In the genomic region with DNA sequence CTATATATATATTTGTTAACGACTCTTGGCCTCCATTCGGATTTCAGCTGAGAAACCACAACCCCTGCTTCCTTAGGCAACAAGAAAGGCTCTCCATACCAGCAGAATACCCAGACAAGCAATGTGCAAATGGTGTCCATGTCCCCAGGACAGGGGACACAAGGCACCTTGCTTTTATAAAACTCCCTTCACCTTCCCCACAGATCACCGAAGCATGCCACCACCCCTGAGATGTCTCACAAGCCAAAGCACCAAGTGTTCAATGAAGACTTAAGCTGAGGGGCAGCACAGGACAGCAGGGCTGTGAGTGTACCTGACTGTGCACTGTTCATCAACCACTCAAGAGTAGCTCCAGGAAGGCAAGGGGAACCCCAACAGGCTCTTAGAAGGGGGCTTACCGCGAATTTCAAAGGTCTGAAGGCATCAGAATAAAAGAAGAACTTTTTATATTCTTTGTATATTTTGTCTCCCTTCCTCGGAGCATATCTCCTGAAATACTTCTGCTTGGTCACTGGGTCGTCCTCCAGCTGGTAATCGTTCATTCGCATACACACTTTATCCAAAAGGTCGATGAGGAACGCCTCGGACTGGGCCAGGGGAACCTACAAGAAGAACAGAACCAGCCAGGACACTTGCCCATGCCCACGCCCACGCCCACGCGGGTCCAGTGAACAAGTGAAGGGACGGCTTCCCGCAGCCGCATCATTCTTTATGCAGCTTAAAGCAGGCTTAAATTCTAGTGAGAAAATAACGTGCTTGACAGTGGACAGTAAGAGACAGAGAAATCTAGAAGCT, we compare ENCODE assay signal across 9 mouse cellular contexts. TPM values are rescaled to one million over a fixed set of nuclear protein-coding genes. Genes with fewer than 3 reads are reported as not detected.
A peak's percentile ranks its signal among the peaks of the same experiment; 100 is the strongest.
DNase-seq lines count a peak whose midpoint lies in the region; ATAC-seq and TF ChIP-seq lines count a peak whose summit lies in the region.
"Had no signal": no experiment of that assay in that cellular context is flagged by ENCODE, and none has a peak within 500 bp of the region (broad histone marks: within the 10 kb centered on the region; RNA-seq: fewer than 3 reads in every experiment).

No protein-coding gene starts in this region.

- TF ChIP-seq CTCF in stomach, postnatal 0 days (IDR thresholded peaks at IDR 0.05; ENCODE audit: low read depth) = no peak

- no peak for TF ChIP-seq EP300 in stomach, postnatal 0 days (optimal IDR thresholded peaks at IDR 0.05)

- no peak for ATAC-seq in stomach, embryonic 15.5 days (ENCODE audit: insufficient read depth, low FRiP score, low read depth)
- no peak for ATAC-seq in stomach, postnatal 0 days (ENCODE audit: low FRiP score, low TSS enrichment)
- no peak for ATAC-seq in forebrain, embryonic 14.5 days
- ATAC-seq: inflammation-experienced regulatory T-cells, adult 6 months had no signal

- H3K4me2 ChIP-seq in stomach, embryonic 15.5 days = peak overlapping the region; percentile 59; the same call in 1 of the 2 replicates
- no peak overlapping the region for H3K4me2 ChIP-seq in stomach, postnatal 0 days (replicated peaks; ENCODE audit: low read depth)
- peak overlapping the region; percentile 61 for H3K4me2 ChIP-seq in forebrain, embryonic 14.5 days (ENCODE audit: low read length)

- peaks cover 63% of the 10 kb centered on the region for H3K27me3 ChIP-seq in stomach, embryonic 15.5 days (replicated peaks)
- peaks cover 18% of the 10 kb centered on the region for H3K27me3 ChIP-seq in stomach, postnatal 0 days (ENCODE audit: control insufficient read depth, insufficient read depth, low read length)
- peaks cover 88% of the 10 kb centered on the region for H3K27me3 ChIP-seq in forebrain, embryonic 14.5 days (replicated peaks; ENCODE audit: control insufficient read depth, insufficient read depth, low read length)
- H3K27me3 ChIP-seq in midbrain, embryonic 10.5 days (ENCODE audit: low read depth, poor library complexity, severe bottlenecking) = peaks cover 98% of the 10 kb centered on the region

- intact Hi-C loops in left cerebral cortex, postnatal 10 days (cut with DNase I) = loop anchor here (5.0 kb wide), 1 partner anchor 37 kb away; no protein-coding TSS in a partner anchor

- H3K9ac ChIP-seq in stomach, embryonic 15.5 days = no peak overlapping the region
- no peak overlapping the region for H3K9ac ChIP-seq in stomach, postnatal 0 days (ENCODE audit: low read length)
- H3K9ac ChIP-seq in forebrain, embryonic 14.5 days (ENCODE audit: low read length) = no peak overlapping the region

- WGBS in stomach, embryonic 15.5 days = 11% methylated on average over 20 of the region's 20 CpGs
- WGBS in stomach, postnatal 0 days = 11% methylated on average over 20 of the region's 20 CpGs
- 10% methylated on average over 20 of the region's 20 CpGs for WGBS in forebrain, embryonic 14.5 days
- WGBS in midbrain, embryonic 10.5 days = 11% methylated on average over 20 of the region's 20 CpGs

- H3K4me1 ChIP-seq in stomach, embryonic 15.5 days = peaks cover 4% of the 10 kb centered on the region; the same call in 1 of the 2 replicates
- H3K4me1 ChIP-seq in stomach, postnatal 0 days (replicated peaks; ENCODE audit: control insufficient read depth, insufficient read depth) = no peaks in the 10 kb centered on the region
- H3K4me1 ChIP-seq in forebrain, embryonic 14.5 days (ENCODE audit: control insufficient read depth, insufficient read depth, low read length) = 0 out of 2 replicates have a peak, but pooled peaks cover 8% of the 10 kb centered on the region
- H3K4me1 ChIP-seq in midbrain, embryonic 10.5 days = peaks cover 63% of the 10 kb centered on the region

- no peak for DNase-seq in stomach, postnatal 0 days (ENCODE audit: low spot score)
- DNase-seq in forebrain, embryonic 14.5 days (ENCODE audit: low spot score) = no peak
- peak; percentile 39 for DNase-seq in midbrain, embryonic 10.5 days (ENCODE audit: low spot score)
- no peak for DNase-seq in testis, postnatal 14 days (ENCODE audit: low spot score)
- no peak for DNase-seq in adrenal gland, postnatal 10 days
- no peak for DNase-seq in left cerebral cortex, postnatal 10 days (ENCODE audit: extremely low spot score in 1 of 2, low spot score in 2 of 2)
- DNase-seq: lung, postnatal 14 days had no signal

- no peaks in the 10 kb centered on the region for H3K36me3 ChIP-seq in stomach, embryonic 15.5 days
- no peaks in the 10 kb centered on the region for H3K36me3 ChIP-seq in stomach, postnatal 0 days (ENCODE audit: control insufficient read depth, insufficient read depth, low read length)
- no peaks in the 10 kb centered on the region for H3K36me3 ChIP-seq in forebrain, embryonic 14.5 days (ENCODE audit: control insufficient read depth, insufficient read depth, low read length)
- peaks cover 12% of the 10 kb centered on the region for H3K36me3 ChIP-seq in midbrain, embryonic 10.5 days

- no peaks in the 10 kb centered on the region for H3K9me3 ChIP-seq in stomach, embryonic 15.5 days
- no peaks in the 10 kb centered on the region for H3K9me3 ChIP-seq in stomach, postnatal 0 days (ENCODE audit: control insufficient read depth, low read length)
- no peaks in the 10 kb centered on the region for H3K9me3 ChIP-seq in forebrain, embryonic 14.5 days (replicated peaks; ENCODE audit: control insufficient read depth, low read length)
- no peaks in the 10 kb centered on the region for H3K9me3 ChIP-seq in midbrain, embryonic 10.5 days (replicated peaks)

- H3K4me3 ChIP-seq in stomach, embryonic 15.5 days (replicated peaks) = no peak overlapping the region
- H3K4me3 ChIP-seq in stomach, postnatal 0 days (ENCODE audit: low read depth, low read length) = no peak overlapping the region
- H3K4me3 ChIP-seq in forebrain, embryonic 14.5 days (ENCODE audit: low read depth, low read length) = peak overlapping the region; percentile 33; the same call in 1 of the 2 replicates
- peak overlapping the region; percentile 63 for H3K4me3 ChIP-seq in midbrain, embryonic 10.5 days

- no peak overlapping the region for H3K27ac ChIP-seq in stomach, embryonic 15.5 days
- no peak overlapping the region for H3K27ac ChIP-seq in stomach, postnatal 0 days (replicated peaks)
- H3K27ac ChIP-seq in forebrain, embryonic 14.5 days (ENCODE audit: low read depth, low read length) = no peak overlapping the region
- peak overlapping the region; percentile 91 for H3K27ac ChIP-seq in midbrain, embryonic 10.5 days (replicated peaks)

RNA-seq across cellular contexts. Expression of gene Cnpy1, which starts 36.7 kb away (rescaled TPM):
- 0.21 and 0.39 TPM in 2 replicates for polyA plus RNA-seq in stomach, embryonic 15.5 days (2015; fragmentation: Nextera tagmentation; extraction: Ambion mirVana)
- polyA plus RNA-seq in stomach, postnatal 0 days (2015; fragmentation: Nextera tagmentation; extraction: Ambion mirVana) = 0.08 and 0.21 TPM in 2 replicates
- 1.1 TPM in 2 replicates for polyA plus RNA-seq in forebrain, embryonic 14.5 days (2014; fragmentation: Nextera tagmentation; extraction: Ambion mirVana)
- polyA plus RNA-seq in midbrain, embryonic 10.5 days (2016; fragmentation: Nextera tagmentation; extraction: Ambion mirVana) = 95.4 and 137 TPM in 2 replicates
- under 1 TPM; 0.09 to 0.15 TPM for total RNA-seq in adrenal gland, postnatal 10 days (2021)
- under 1 TPM; 0.17 to 0.20 TPM for total RNA-seq in left cerebral cortex, postnatal 10 days (2021)
- polyA plus RNA-seq: inflammation-experienced regulatory T-cells, adult 6 months had no signal

RNA-seq across cellular contexts. Expression of gene En2, which starts 43.4 kb away (rescaled TPM):
- polyA plus RNA-seq in stomach, embryonic 15.5 days (2015; fragmentation: Nextera tagmentation; extraction: Ambion mirVana) = not detected in 2 replicates
- not detected in 2 replicates for polyA plus RNA-seq in stomach, postnatal 0 days (2015; fragmentation: Nextera tagmentation; extraction: Ambion mirVana)
- not detected in 2 replicates for polyA plus RNA-seq in forebrain, embryonic 14.5 days (2014; fragmentation: Nextera tagmentation; extraction: Ambion mirVana)
- polyA plus RNA-seq in midbrain, embryonic 10.5 days (2016; fragmentation: Nextera tagmentation; extraction: Ambion mirVana) = 0.84 and 1.1 TPM in 2 replicates
- total RNA-seq in adrenal gland, postnatal 10 days (2021) = not detected
- not detected for total RNA-seq in left cerebral cortex, postnatal 10 days (2021)
- polyA plus RNA-seq: inflammation-experienced regulatory T-cells, adult 6 months had no signal

Comparison
In these comparisons a context has a peak if more than half of its experiments do, and no peak if none do; other contexts are left out.
1. H3K4me3 ChIP-seq: peak in forebrain, embryonic 14.5 days (single experiment) and midbrain, embryonic 10.5 days (single experiment); none in stomach, embryonic 15.5 days (single experiment) and stomach, postnatal 0 days (single experiment).
2. RNA of gene Cnpy1, which starts 36.7 kb away (polyA plus RNA-seq): 95.4 to 137 TPM in midbrain, embryonic 10.5 days; 1.1 TPM in forebrain, embryonic 14.5 days, 0.21 to 0.39 TPM in stomach, embryonic 15.5 days and 0.08 to 0.21 TPM in stomach, postnatal 0 days; every median in the first group is over 10 times any median in the second.